Mouse (Mus musculus) heart, postnatal 0 days (tissue): ENCODE data around the gene Borcs6.

Experiments
- CTCF ChIP-seq: IDR thresholded peaks from 2 replicates; pipeline ENCODE4 v1.5.1; 2016; ENCODE audit warnings: antibody characterized with exemption, control low read depth, low read depth
- EP300 ChIP-seq: IDR thresholded peaks from 2 replicates; pipeline ENCODE4 v1.6.1; 2016; ENCODE audit warnings: antibody characterized with exemption, low read depth

DNA sequence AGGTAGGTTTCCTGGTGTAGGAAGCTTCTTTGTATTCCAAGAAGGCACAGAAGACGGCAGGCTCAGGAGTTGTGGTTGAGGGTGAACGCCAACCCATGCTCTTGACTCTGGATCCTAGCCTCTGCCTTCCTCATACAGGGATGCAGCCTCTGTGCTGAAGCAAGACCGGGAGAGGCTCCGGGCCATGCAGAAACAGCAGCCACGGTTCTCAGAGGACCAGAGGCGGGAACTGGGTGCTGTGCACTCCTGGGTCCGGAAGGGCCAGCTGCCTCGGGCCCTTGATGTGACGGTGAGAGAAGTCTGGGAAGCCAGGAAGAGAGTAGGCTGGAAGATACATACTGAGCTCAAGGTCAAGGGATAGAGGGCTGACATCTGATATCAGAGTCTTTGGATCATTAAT is 48.7 kb downstream of the Borcs6 start:
- no peak for TF ChIP-seq CTCF
- TF ChIP-seq EP300 = no peak
